Mouse (Mus musculus) hindbrain, embryonic 15.5 days (tissue): ENCODE results near the gene Synj2. TPM values are rescaled to one million over a fixed set of nuclear protein-coding genes. Genes with fewer than 3 reads are reported as not detected.
"Not testable (repeated sequence)": the region's sequence is repeated elsewhere in the genome, so short reads cannot be mapped to it uniquely, and the experiment has no call there.

Experiments
- ATAC-seq: fragments of 200-750 bp; cut with Nextera tagmentation; 2 replicates; pipeline ENCODE4 v1.8.0; 2017; ENCODE audit warnings: low read depth, moderate number of reproducible peaks, moderate TSS enrichment; ENCODE audit not compliant: low FRiP score
- H3K27ac ChIP-seq: fragments of 300-500 bp; sonication (generic); replicated peaks from 2 replicates; pipeline ENCODE4 v1.5.1; 2015; ENCODE audit warnings: mild to moderate bottlenecking, inconsistent platforms
- H3K27me3 ChIP-seq: fragments of 300-500 bp; sonication (generic); 2 replicates; pipeline ENCODE4 v1.6.1; 2015; ENCODE audit warnings: control low read depth, inconsistent platforms
- H3K36me3 ChIP-seq: fragments of 300-500 bp; sonication (generic); 2 replicates; pipeline ENCODE4 v1.6.1; 2015; ENCODE audit warnings: control low read depth, inconsistent platforms
- H3K4me1 ChIP-seq: fragments of 300-500 bp; sonication (generic); replicated peaks from 2 replicates; pipeline ENCODE4 v1.6.1; 2015; ENCODE audit warnings: control low read depth, inconsistent platforms
- H3K4me2 ChIP-seq: fragments of 300-500 bp; sonication (generic); 2 replicates; pipeline ENCODE4 v1.6.1; 2015; ENCODE audit warnings: moderate library complexity, mild to moderate bottlenecking, inconsistent platforms
- H3K4me3 ChIP-seq: fragments of 300-500 bp; sonication (generic); 2 replicates; pipeline ENCODE4 v1.5.1; 2015; ENCODE audit warnings: mild to moderate bottlenecking, inconsistent platforms
- H3K9ac ChIP-seq: fragments of 300-500 bp; sonication (generic); 2 replicates; pipeline ENCODE4 v1.6.1; 2015; ENCODE audit warnings: inconsistent platforms
- H3K9me3 ChIP-seq: fragments of 300-500 bp; sonication (generic); 2 replicates; pipeline ENCODE4 v1.6.1; 2016; ENCODE audit warnings: control low read depth, inconsistent platforms
- WGBS: fragments of 180-500 bp; shearing (Covaris S2); methylation state at CpG from one replicate; pipeline ENCODE4 v1.1.7; 2015; 5-methylcytosine and 5-hydroxymethylcytosine counted together
- polyA plus RNA-seq: library from polyadenylated mRNA; unstranded; fragments of >200 nt; fragmentation: Nextera tagmentation; extraction: Ambion mirVana; gene quantifications from 2 replicates; pipeline ENCODE4 v1.2.1, GENCODE M21; 2015

The Synj2 gene
- polyA plus RNA-seq, 1 experiment from 2014 or later, result 1.7 TPM

GRCm38 (mm10) chr17:6007101-6007780 lies 66.2 kb downstream of the Synj2 start:
- Histone ChIP-seq H3K27me3 (no peaks in the 10 kb centered on the region), H3K36me3 (no peaks in the 10 kb centered on the region), H3K9me3 (no peaks in the 10 kb centered on the region), H3K4me3 (no peak overlapping the region), H3K9ac (no peak overlapping the region), H3K4me1 (peaks cover 13% of the 10 kb centered on the region), H3K27ac (no peak overlapping the region), H3K4me2 (no peak overlapping the region)
- WGBS, result 79% methylated on average over 5 of the region's 5 CpGs
- ATAC-seq, result no peak; the same call in 1 of the 2 replicates

- no peak for ATAC-seq
- H3K27ac ChIP-seq, result no peak overlapping the region
- H3K4me2 ChIP-seq, result no peak overlapping the region
- peaks cover 13% of the 10 kb centered on the region for H3K4me1 ChIP-seq
- no peaks in the 10 kb centered on the region for H3K9me3 ChIP-seq
- no peaks in the 10 kb centered on the region for H3K36me3 ChIP-seq
- H3K27me3 ChIP-seq, result no peaks in the 10 kb centered on the region
- H3K4me3 ChIP-seq, result no peak overlapping the region
- WGBS, result 93% methylated on average over 9 of the region's 9 CpGs
- H3K9ac ChIP-seq, result no peak overlapping the region
Measured at GRCm38 (mm10) chr17:6007902-6008301, 66.8 kb downstream of the Synj2 start.

GRCm38 (mm10) chr17:6008590-6008989 lies 67.5 kb downstream of the Synj2 start:
- Histone ChIP-seq H3K27me3 (no peaks in the 10 kb centered on the region), H3K27ac (no peak overlapping the region), H3K36me3 (no peaks in the 10 kb centered on the region), H3K4me1 (peaks cover 13% of the 10 kb centered on the region), H3K4me3 (no peak overlapping the region), H3K4me2 (no peak overlapping the region), H3K9ac (no peak overlapping the region), H3K9me3 (no peaks in the 10 kb centered on the region)
- no peak for ATAC-seq
- 87% methylated on average over 11 of the region's 11 CpGs for WGBS

- Histone ChIP-seq H3K4me1 (peaks cover 13% of the 10 kb centered on the region), H3K27ac (no peak overlapping the region), H3K9me3 (no peaks in the 10 kb centered on the region), H3K9ac (no peak overlapping the region), H3K27me3 (no peaks in the 10 kb centered on the region), H3K36me3 (no peaks in the 10 kb centered on the region), H3K4me2 (no peak overlapping the region), H3K4me3 (no peak overlapping the region)
- 88% methylated on average over 4 of the region's 4 CpGs for WGBS
- ATAC-seq, result no peak
Measured at GRCm38 (mm10) chr17:6009606-6010005, 68.5 kb downstream of the Synj2 start.

- 83% methylated on average over 4 of the region's 4 CpGs for WGBS
- Histone ChIP-seq H3K9me3 (no peaks in the 10 kb centered on the region), H3K4me2 (no peak overlapping the region), H3K36me3 (no peaks in the 10 kb centered on the region), H3K27me3 (no peaks in the 10 kb centered on the region), H3K27ac (no peak overlapping the region), H3K9ac (no peak overlapping the region), H3K4me1 (no peaks in the 10 kb centered on the region), H3K4me3 (no peak overlapping the region)
- ATAC-seq, result no peak
Measured at GRCm38 (mm10) chr17:6013079-6013478, 72.0 kb downstream of the Synj2 start.

GRCm38 (mm10) chr17:6014985-6015384 lies 73.9 kb downstream of the Synj2 start:
- WGBS, result 90% methylated on average over 4 of the region's 4 CpGs

GRCm38 (mm10) chr17:6016213-6016780 lies 75.2 kb downstream of the Synj2 start:
- Histone ChIP-seq H3K9me3 (no peaks in the 10 kb centered on the region), H3K27me3 (no peaks in the 10 kb centered on the region), H3K4me2 (no peak overlapping the region), H3K27ac (no peak overlapping the region), H3K9ac (no peak overlapping the region), H3K4me1 (no peaks in the 10 kb centered on the region; the same call in 1 of the 2 replicates), H3K4me3 (no peak overlapping the region), H3K36me3 (no peaks in the 10 kb centered on the region)
- no peak for ATAC-seq
- WGBS, result 72% methylated on average over 7 of the region's 7 CpGs

More at GRCm38 (mm10) chr17:6014985-6015384, 73.9 kb downstream of the Synj2 start:
- Histone ChIP-seq H3K27ac (no peak overlapping the region), H3K4me2 (no peak overlapping the region), H3K4me3 (no peak overlapping the region), H3K4me1 (no peaks in the 10 kb centered on the region), H3K9ac (no peak overlapping the region), H3K27me3 (no peaks in the 10 kb centered on the region), H3K9me3 (no peaks in the 10 kb centered on the region), H3K36me3 (no peaks in the 10 kb centered on the region)
- no peak for ATAC-seq

- WGBS, result 63% methylated on average over 12 of the region's 12 CpGs
- Histone ChIP-seq H3K27ac (no peak overlapping the region), H3K9ac (no peak overlapping the region), H3K9me3 (no peaks in the 10 kb centered on the region), H3K27me3 (no peaks in the 10 kb centered on the region), H3K36me3 (no peaks in the 10 kb centered on the region), H3K4me3 (no peak overlapping the region), H3K4me1 (no peaks in the 10 kb centered on the region; the same call in 1 of the 2 replicates), H3K4me2 (no peak overlapping the region)
- no peak for ATAC-seq
Measured at GRCm38 (mm10) chr17:6017268-6017667, 76.2 kb downstream of the Synj2 start.

GRCm38 (mm10) chr17:6018348-6018747 lies 77.3 kb downstream of the Synj2 start:
- Histone ChIP-seq H3K27ac (no peak overlapping the region), H3K4me2 (no peak overlapping the region), H3K9ac (no peak overlapping the region), H3K4me3 (no peak overlapping the region), H3K9me3 (no peaks in the 10 kb centered on the region), H3K36me3 (no peaks in the 10 kb centered on the region), H3K4me1 (no peaks in the 10 kb centered on the region; the same call in 1 of the 2 replicates), H3K27me3 (no peaks in the 10 kb centered on the region)
- 71% methylated on average over 4 of the region's 4 CpGs for WGBS
- no peak for ATAC-seq

GRCm38 (mm10) chr17:6019776-6020175 lies 78.7 kb downstream of the Synj2 start:
- ATAC-seq, result no peak
- Histone ChIP-seq H3K27ac (no peak overlapping the region), H3K9ac (no peak overlapping the region), H3K4me1 (no peaks in the 10 kb centered on the region; the same call in 1 of the 2 replicates), H3K27me3 (no peaks in the 10 kb centered on the region), H3K36me3 (no peaks in the 10 kb centered on the region), H3K4me2 (no peak overlapping the region), H3K9me3 (no peaks in the 10 kb centered on the region), H3K4me3 (no peak overlapping the region)
- 84% methylated on average over 2 of the region's 2 CpGs for WGBS

GRCm38 (mm10) chr17:6020636-6021035 lies 79.6 kb downstream of the Synj2 start:
- WGBS, result 65% methylated on average over 7 of the region's 7 CpGs
- no peaks in the 10 kb centered on the region for H3K27me3 ChIP-seq
- no peak overlapping the region for H3K4me2 ChIP-seq
- H3K9ac ChIP-seq, result no peak overlapping the region
- H3K27ac ChIP-seq, result no peak overlapping the region
- H3K9me3 ChIP-seq, result no peaks in the 10 kb centered on the region
- no peak overlapping the region for H3K4me3 ChIP-seq
- H3K4me1 ChIP-seq, result no peaks in the 10 kb centered on the region; the same call in 1 of the 2 replicates
- ATAC-seq, result no peak
- no peaks in the 10 kb centered on the region for H3K36me3 ChIP-seq

GRCm38 (mm10) chr17:6021374-6021789 lies 80.3 kb downstream of the Synj2 start:
- peak; percentile 70 for ATAC-seq
- H3K9me3 ChIP-seq, H3K36me3 ChIP-seq, H3K4me1 ChIP-seq, H3K9ac ChIP-seq, H3K27me3 ChIP-seq: not testable (repeated sequence)
- 0 out of 2 replicates have a peak overlapping the region, but pooled peaks have one; percentile 51 for H3K27ac ChIP-seq
- peak overlapping the region; percentile 27 for H3K4me3 ChIP-seq
- peak overlapping the region; percentile 53 for H3K4me2 ChIP-seq
- WGBS, result 46% methylated on average over 5 of the region's 5 CpGs
